Mouse (Mus musculus) heart, postnatal 0 days (tissue): ENCODE measurements around the gene Trib3.

Source experiments
- CTCF ChIP-seq: IDR thresholded peaks from 2 replicates; pipeline ENCODE4 v1.5.1; 2016; ENCODE audit warnings: antibody characterized with exemption, control low read depth, low read depth
- EP300 ChIP-seq: IDR thresholded peaks from 2 replicates; pipeline ENCODE4 v1.6.1; 2016; ENCODE audit warnings: antibody characterized with exemption, low read depth

GRCm38 (mm10) chr2:152292475-152292874 is 51.4 kb downstream of the Trib3 start:
- TF ChIP-seq CTCF (no peak), EP300 (no peak)
